Mouse (Mus musculus) midbrain, embryonic 12.5 days (tissue): Measurements from ENCODE around the gene Tsga10. TPM values are rescaled to one million over a fixed set of nuclear protein-coding genes. Genes with fewer than 3 reads are reported as not detected.
"Not testable (repeated sequence)": the region's sequence is repeated elsewhere in the genome, so short reads cannot be mapped to it uniquely, and the experiment has no call there.

Experiments used
- ATAC-seq: fragments of 200-750 bp; cut with Nextera tagmentation; 2 replicates; pipeline ENCODE4 v1.8.0; 2017; ENCODE audit warnings: low read depth, moderate TSS enrichment, moderate library complexity; ENCODE audit not compliant: low FRiP score
- H3K27ac ChIP-seq: fragments of 300-500 bp; sonication (generic); replicated peaks from 2 replicates; pipeline ENCODE4 v1.5.1; 2016; ENCODE audit warnings: mild to moderate bottlenecking
- H3K27me3 ChIP-seq: fragments of 300-500 bp; sonication (generic); 2 replicates; pipeline ENCODE4 v1.6.1; 2016; ENCODE audit warnings: mild to moderate bottlenecking
- H3K36me3 ChIP-seq: fragments of 300-500 bp; sonication (generic); 2 replicates; pipeline ENCODE4 v1.6.1; 2016
- H3K4me1 ChIP-seq: fragments of 300-500 bp; sonication (generic); 2 replicates; pipeline ENCODE4 v1.6.1; 2016
- H3K4me2 ChIP-seq: fragments of 300-500 bp; sonication (generic); replicated peaks from 2 replicates; pipeline ENCODE4 v1.6.1; 2016; ENCODE audit warnings: mild to moderate bottlenecking, moderate library complexity
- H3K4me3 ChIP-seq: fragments of 300-500 bp; sonication (generic); 2 replicates; pipeline ENCODE4 v1.5.1; 2016; ENCODE audit warnings: mild to moderate bottlenecking
- H3K9ac ChIP-seq: fragments of 300-500 bp; sonication (generic); replicated peaks from 2 replicates; pipeline ENCODE4 v1.6.1; 2016; ENCODE audit warnings: mild to moderate bottlenecking, moderate library complexity
- H3K9me3 ChIP-seq: fragments of 300-500 bp; sonication (generic); 2 replicates; pipeline ENCODE4 v1.6.1; 2016; ENCODE audit warnings: mild to moderate bottlenecking
- WGBS: fragments of 180-500 bp; shearing (Covaris S2); methylation state at CpG from one replicate; pipeline ENCODE4 v1.1.7; 2016; 5-methylcytosine and 5-hydroxymethylcytosine counted together
- polyA plus RNA-seq: library from polyadenylated mRNA; unstranded; fragments of >200 nt; fragmentation: Nextera tagmentation; extraction: Ambion mirVana; gene quantifications from 2 replicates; pipeline ENCODE4 v1.2.1, GENCODE M21; 2016

The Tsga10 gene
- polyA plus RNA-seq, 1 experiment from 2014 or later, result 22.5 TPM

DNA sequence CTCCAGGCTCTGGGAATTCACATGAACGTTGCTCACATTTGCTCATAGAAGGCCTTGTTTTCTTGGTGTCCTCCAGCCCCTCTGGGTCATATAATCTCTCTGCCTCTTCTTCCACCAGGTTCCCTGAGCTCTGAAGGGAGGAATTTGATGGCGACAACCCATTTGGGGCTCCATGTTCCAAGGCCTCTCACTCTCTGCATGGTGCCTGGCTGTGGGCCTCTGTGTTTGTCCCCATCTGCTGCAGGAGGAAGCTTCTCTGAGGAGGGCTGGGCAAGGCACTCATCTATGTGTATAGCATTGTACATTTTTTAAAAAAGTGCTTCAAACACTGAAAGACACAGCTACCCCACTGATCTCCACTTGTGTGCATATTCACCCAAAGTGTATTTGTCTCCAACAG lies 34.5 kb downstream of the Tsga10 start:
- 72% methylated on average over 2 of the region's 2 CpGs for WGBS
- Histone ChIP-seq H3K9ac (no peak overlapping the region), H3K27ac (no peak overlapping the region), H3K4me2 (no peak overlapping the region), H3K36me3 (peaks cover 20% of the 10 kb centered on the region), H3K4me1 (no peaks in the 10 kb centered on the region), H3K4me3 (no peak overlapping the region), H3K9me3 (no peaks in the 10 kb centered on the region), H3K27me3 (no peaks in the 10 kb centered on the region)
- no peak for ATAC-seq

DNA sequence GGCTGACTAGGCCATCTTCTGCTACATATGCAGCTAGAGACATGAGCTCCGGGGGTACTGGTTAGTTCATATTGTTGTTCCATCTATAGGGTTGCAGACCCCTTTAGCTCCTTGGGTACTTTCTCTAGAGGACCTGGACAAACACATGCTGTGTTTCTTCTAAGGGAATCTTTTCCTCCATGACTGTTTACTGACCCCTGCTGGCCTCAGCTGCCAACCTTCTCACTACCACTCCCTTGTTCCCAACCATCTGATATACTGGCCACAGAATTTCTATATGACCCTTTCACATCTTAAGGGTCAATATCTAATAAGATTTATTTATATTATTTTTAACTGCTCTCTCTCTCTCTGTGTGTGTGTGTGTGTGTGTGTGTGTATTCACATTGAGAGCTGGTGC lies 63.9 kb downstream of the Tsga10 start:
- not testable (repeated sequence) for H3K9me3 ChIP-seq, H3K9ac ChIP-seq, H3K27ac ChIP-seq, H3K4me3 ChIP-seq, ATAC-seq, H3K27me3 ChIP-seq, H3K4me1 ChIP-seq, H3K4me2 ChIP-seq, H3K36me3 ChIP-seq
- WGBS, result 80% methylated on average over 1 of the region's 1 CpGs

DNA sequence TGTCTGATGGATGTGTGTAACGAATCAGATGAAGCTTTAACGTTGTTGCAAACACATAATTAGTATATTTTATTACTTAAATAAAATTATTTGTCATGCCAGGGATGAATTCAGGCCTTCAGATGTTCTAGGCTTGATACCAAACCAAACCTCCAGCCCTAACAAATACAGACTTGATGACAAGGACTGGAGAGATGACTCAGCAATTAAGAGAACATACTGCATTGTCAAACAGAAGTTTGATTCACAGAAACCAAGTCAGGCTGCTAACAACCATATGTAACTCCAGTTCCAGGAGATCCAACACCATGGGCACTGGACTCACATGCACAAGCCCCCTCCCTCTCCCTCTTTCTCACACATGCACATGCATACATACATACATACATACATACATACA lies 65.9 kb downstream of the Tsga10 start:
- 94% methylated on average over 2 of the region's 2 CpGs for WGBS
- no peaks in the 10 kb centered on the region for H3K36me3 ChIP-seq
- no peak for ATAC-seq

DNA sequence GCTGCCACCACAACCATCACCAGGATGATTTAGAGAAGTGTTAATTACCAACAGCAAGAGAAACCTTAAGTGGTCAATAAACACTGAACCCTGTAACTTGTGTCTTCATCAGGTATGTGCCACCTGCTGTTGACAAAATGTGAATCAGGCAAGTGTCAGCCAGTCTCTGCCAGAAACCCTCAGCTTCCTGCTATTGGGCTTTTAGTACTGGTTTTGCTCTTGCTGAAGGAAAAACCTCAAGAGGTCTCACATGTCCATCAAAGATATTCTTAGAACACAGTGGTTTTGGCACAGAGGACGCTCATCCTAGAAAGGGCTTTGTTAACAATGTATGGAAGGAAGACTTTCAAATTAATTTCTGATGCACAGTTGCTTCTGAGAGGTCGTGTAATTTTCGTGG lies 66.7 kb downstream of the Tsga10 start:
- ATAC-seq, result no peak
- H3K4me2 ChIP-seq, result no peak overlapping the region
- no peak overlapping the region for H3K9ac ChIP-seq
- H3K27ac ChIP-seq, result no peak overlapping the region
- no peak overlapping the region for H3K4me3 ChIP-seq
- no peaks in the 10 kb centered on the region for H3K27me3 ChIP-seq
- H3K4me1 ChIP-seq, result no peaks in the 10 kb centered on the region
- H3K36me3 ChIP-seq, result no peaks in the 10 kb centered on the region
- no peaks in the 10 kb centered on the region for H3K9me3 ChIP-seq
- WGBS, result 78% methylated on average over 3 of the region's 3 CpGs

More for the DNA sequence above, 65.9 kb downstream of the Tsga10 start:
- no peak overlapping the region for H3K4me3 ChIP-seq
- H3K9me3 ChIP-seq, result no peaks in the 10 kb centered on the region
- no peak overlapping the region for H3K27ac ChIP-seq
- no peak overlapping the region for H3K9ac ChIP-seq
- H3K27me3 ChIP-seq, result no peaks in the 10 kb centered on the region
- H3K4me2 ChIP-seq, result no peak overlapping the region
- no peaks in the 10 kb centered on the region for H3K4me1 ChIP-seq

DNA sequence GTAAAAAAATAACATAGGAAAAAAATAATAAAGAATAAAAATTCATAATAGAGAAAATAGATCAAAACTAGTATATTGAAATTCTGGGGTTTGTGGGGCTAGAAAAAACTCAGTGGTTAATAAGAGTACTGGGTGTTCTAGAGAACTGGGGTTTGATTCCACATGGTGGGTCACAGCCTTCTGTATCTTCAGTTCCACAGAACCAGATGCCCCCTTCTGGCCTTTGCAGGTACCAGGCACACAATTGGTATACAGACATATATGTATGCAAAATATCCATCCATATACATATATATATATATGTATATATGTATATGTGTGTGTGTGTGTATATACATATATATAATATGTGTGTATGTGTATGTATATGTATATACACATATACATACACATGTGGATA lies 106.8 kb downstream of the Tsga10 start:
- Histone ChIP-seq H3K4me1 (no peaks in the 10 kb centered on the region), H3K36me3 (no peaks in the 10 kb centered on the region), H3K27ac (no peak overlapping the region), H3K4me2 (no peak overlapping the region), H3K9me3 (no peaks in the 10 kb centered on the region), H3K9ac (no peak overlapping the region), H3K4me3 (no peak overlapping the region), H3K27me3 (no peaks in the 10 kb centered on the region)
- no peak for ATAC-seq

DNA sequence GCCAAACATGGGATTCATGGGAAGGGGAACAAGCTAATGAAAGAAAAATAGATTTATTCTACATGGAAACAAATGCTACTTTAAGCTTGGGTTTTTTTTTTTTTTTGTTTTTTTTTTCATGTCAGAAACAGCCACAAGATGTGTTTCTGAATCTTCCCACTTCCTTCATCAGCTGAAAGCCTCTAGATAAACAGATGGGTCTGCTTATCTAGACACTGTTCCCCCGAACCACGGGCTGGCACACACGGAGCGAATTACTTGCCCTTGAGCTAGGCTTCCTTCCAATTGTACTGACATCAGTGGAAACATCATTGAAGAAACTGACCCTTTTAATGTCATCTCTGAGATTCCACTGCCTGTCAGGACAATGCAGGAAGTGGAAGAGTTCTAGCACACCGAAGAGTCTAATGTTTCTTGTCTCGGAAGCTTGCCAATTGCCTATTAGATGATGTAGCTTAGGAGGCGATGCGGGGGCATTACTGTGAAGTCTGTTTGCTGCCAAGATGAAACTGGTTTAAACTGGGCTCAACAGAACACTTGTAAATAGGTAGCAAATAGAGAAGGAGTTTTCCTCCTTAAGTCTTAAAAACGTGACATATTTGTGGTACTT lies 121.5 kb downstream of the Tsga10 start:
- WGBS, result 88% methylated on average over 9 of the region's 9 CpGs
- H3K27ac ChIP-seq, result no peak overlapping the region

DNA sequence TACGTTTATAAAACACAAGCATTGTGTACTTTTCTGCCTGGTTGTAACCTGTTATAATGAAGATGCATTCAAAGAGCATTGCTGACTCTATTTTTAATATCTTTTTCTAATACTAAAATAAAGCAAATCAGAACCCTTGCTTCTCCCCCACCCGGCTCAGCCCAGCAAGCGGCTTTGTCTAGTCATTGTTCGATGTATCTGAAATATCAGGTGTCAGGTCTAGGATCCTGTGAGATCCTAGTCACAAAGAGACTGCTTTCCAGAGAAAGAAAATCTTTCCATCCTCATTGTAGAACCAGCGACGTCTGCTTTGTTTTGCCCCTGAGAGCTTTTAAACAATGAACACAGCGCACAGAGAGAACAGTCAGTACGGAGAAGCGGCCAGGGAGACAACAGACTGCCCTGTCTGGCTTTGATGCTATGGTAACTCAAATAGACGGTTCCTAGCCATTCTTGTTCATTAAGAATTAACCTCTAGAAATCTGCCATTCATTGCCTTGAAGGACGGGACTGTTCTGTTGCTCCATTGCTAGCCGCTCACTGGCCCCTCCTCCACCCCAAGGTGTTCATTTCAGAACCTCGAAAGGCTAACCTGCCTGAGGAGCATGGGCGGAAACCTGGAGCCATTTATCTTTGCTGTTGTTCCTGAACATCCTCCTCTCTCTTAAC lies 123.5 kb downstream of the Tsga10 start:
- Histone ChIP-seq H3K9me3 (peaks cover 5% of the 10 kb centered on the region; the same call in 1 of the 2 replicates), H3K27ac (no peak overlapping the region), H3K36me3 (no peaks in the 10 kb centered on the region), H3K4me3 (no peak overlapping the region), H3K27me3 (no peaks in the 10 kb centered on the region), H3K4me2 (peak overlapping the region; percentile 30), H3K4me1 (peaks cover 6% of the 10 kb centered on the region; the same call in 1 of the 2 replicates), H3K9ac (no peak overlapping the region)
- no peak for ATAC-seq
- 35% methylated on average over 14 of the region's 14 CpGs for WGBS

More for the DNA sequence above, 121.5 kb downstream of the Tsga10 start:
- H3K4me1 ChIP-seq, result peaks cover 6% of the 10 kb centered on the region; the same call in 1 of the 2 replicates
- no peak overlapping the region for H3K4me2 ChIP-seq
- H3K9ac ChIP-seq, result no peak overlapping the region
- no peak overlapping the region for H3K4me3 ChIP-seq
- H3K27me3 ChIP-seq, result no peaks in the 10 kb centered on the region
- H3K9me3 ChIP-seq, result peaks cover 5% of the 10 kb centered on the region; the same call in 1 of the 2 replicates
- no peaks in the 10 kb centered on the region for H3K36me3 ChIP-seq
- ATAC-seq, result no peak

DNA sequence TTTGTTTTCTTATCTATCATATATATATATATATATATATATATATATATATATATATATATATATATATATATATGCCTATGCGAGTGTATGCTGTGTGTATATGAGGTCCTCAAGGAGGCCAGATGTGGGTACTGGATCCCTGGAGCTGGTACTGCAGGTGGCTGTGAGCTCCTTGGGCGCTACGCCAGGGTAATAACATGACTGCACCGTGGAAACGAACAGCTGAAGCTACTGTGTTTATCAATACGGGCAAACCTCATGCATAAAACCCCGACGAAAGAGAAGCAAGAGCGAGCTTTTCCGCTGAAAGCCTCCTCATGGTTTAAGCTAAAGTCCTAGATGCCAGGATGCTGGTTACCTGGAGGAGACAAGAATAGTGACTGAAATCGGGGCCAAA lies 124.1 kb downstream of the Tsga10 start:
- no peak overlapping the region for H3K27ac ChIP-seq
- H3K9ac ChIP-seq, result no peak overlapping the region
- H3K4me3 ChIP-seq, result no peak overlapping the region
- peaks cover 5% of the 10 kb centered on the region; the same call in 1 of the 2 replicates for H3K9me3 ChIP-seq
- no peaks in the 10 kb centered on the region for H3K27me3 ChIP-seq
- ATAC-seq, result no peak
- no peaks in the 10 kb centered on the region for H3K36me3 ChIP-seq
- 85% methylated on average over 11 of the region's 11 CpGs for WGBS
- peaks cover 6% of the 10 kb centered on the region; the same call in 1 of the 2 replicates for H3K4me1 ChIP-seq
- H3K4me2 ChIP-seq, result no peak overlapping the region

DNA sequence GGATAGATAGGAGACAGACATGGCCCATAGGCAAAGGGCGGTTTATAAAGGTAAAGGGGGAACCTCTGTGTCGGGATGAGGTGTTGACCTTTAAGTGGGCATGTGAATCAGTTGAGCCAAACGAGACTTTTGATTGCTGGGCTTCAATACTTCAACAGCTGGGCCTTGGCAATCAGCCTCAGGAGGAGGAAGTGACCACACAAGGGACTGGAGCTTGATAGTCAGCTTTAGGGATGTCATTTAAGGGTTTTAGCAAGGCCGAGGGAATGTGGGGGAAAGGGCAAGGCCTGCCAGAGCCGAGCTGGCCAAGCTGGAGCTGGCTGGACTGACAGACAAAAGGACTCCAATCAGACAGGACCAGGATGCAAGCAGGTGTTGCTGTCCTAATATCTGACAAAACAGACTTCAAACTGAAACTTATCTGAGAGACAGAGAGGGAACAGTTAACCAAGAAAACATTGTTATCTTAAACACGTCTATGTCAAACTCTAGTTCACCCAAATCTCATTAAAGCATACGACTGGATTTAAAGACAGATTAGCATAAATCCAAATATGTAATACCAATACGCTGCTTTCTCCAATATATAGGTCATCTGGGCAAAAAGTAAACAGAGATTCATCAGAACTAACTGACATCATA lies 125.9 kb downstream of the Tsga10 start:
- no peaks in the 10 kb centered on the region for H3K27me3 ChIP-seq
- 77% methylated on average over 8 of the region's 8 CpGs for WGBS
- no peak overlapping the region for H3K4me3 ChIP-seq
- H3K9ac ChIP-seq, result no peak overlapping the region
- no peak overlapping the region for H3K27ac ChIP-seq
- H3K36me3 ChIP-seq, result no peaks in the 10 kb centered on the region
- H3K9me3 ChIP-seq, result no peaks in the 10 kb centered on the region
- no peak for ATAC-seq
- H3K4me1 ChIP-seq, result peaks cover 6% of the 10 kb centered on the region; the same call in 1 of the 2 replicates
- H3K4me2 ChIP-seq, result no peak overlapping the region

DNA sequence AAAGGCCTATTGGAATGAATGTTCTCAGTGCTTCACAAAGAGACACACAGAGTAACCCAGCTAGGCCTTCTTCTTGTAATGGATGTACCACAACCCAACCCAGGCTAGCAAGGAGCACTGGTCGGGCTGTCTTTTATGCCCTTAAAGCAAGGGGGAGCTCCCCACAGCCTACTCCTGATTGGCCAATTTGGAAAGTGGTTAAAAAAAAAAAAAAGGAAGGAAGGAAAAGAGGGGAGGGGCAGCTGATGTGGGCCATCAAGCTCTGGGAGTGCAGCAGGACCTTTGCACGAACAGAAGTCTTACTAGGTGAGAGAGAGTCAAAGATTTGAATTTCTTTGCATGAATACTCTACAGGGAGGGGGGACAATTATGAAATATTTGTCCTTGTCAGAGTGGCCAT lies 127.3 kb downstream of the Tsga10 start:
- no peak overlapping the region for H3K9ac ChIP-seq
- 68% methylated on average over 2 of the region's 2 CpGs for WGBS
- no peaks in the 10 kb centered on the region for H3K36me3 ChIP-seq
- H3K4me1 ChIP-seq, result peaks cover 6% of the 10 kb centered on the region; the same call in 1 of the 2 replicates
- H3K27ac ChIP-seq, result no peak overlapping the region
- H3K27me3 ChIP-seq, result no peaks in the 10 kb centered on the region
- H3K9me3 ChIP-seq, result no peaks in the 10 kb centered on the region
- H3K4me3 ChIP-seq, result no peak overlapping the region
- H3K4me2 ChIP-seq, result no peak overlapping the region
- no peak for ATAC-seq

DNA sequence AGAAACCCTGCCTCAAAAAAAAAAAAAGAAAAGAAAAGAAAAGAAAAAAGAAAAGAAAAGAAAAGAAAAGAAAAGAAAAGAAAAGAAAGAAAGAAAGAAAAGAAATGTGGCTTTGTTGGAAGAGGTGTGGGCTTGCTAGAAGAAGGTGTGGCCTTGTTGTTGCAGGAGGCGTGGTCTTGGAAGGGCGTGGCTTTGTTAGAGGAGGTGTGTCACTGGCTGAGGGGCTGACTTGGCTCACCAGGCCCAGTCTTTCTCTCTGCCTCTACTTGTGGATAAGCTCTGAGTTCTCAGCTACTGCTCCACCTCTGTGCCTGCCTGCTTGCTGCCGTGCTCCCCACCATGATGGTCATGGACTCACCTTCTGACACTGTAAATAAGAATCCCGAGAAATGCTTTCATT lies 129.2 kb downstream of the Tsga10 start:
- no peaks in the 10 kb centered on the region for H3K4me1 ChIP-seq
- H3K9me3 ChIP-seq, result no peaks in the 10 kb centered on the region
- no peak overlapping the region for H3K4me3 ChIP-seq
- H3K27me3 ChIP-seq, result no peaks in the 10 kb centered on the region
- H3K9ac ChIP-seq, result no peak overlapping the region
- ATAC-seq, result no peak
- H3K27ac ChIP-seq, result no peak overlapping the region
- WGBS, result 78% methylated on average over 4 of the region's 4 CpGs
- no peaks in the 10 kb centered on the region for H3K36me3 ChIP-seq
- H3K4me2 ChIP-seq, result no peak overlapping the region

DNA sequence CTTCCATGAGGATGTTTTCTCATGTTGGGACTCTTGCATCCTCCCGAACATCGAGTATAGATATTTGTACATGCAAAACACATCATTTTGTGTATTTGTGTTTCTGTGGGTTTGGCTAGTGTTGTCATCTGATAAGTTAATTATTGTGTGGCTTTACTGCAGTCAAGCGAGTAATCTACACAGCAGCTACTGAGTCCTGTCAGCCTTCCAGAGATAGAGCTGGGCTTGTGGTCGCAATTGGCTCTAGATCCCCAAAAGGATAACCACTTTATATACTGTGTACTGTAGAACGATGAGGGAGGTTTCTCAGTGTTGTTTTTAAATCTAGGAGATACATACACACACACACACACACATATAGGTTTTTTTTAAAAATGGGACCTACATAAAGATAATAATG lies 130.3 kb downstream of the Tsga10 start:
- H3K27me3 ChIP-seq, result no peaks in the 10 kb centered on the region
- WGBS, result 88% methylated on average over 5 of the region's 5 CpGs
- no peak for ATAC-seq

More for the DNA sequence above, 130.3 kb downstream of the Tsga10 start:
- no peaks in the 10 kb centered on the region for H3K36me3 ChIP-seq
- no peak overlapping the region for H3K27ac ChIP-seq
- H3K9ac ChIP-seq, result no peak overlapping the region
- no peak overlapping the region for H3K4me3 ChIP-seq
- H3K4me2 ChIP-seq, result no peak overlapping the region
- no peaks in the 10 kb centered on the region for H3K4me1 ChIP-seq
- H3K9me3 ChIP-seq, result no peaks in the 10 kb centered on the region
